Mouse (Mus musculus): ENCODE results near the gene Rnaseh1. TPM values are rescaled to one million over a fixed set of nuclear protein-coding genes. Genes with fewer than 3 reads are reported as not detected.
A peak's percentile ranks its signal among the peaks of the same experiment; 100 is the strongest.

Gene Rnaseh1
- polyA plus RNA-seq (2015; fragmentation: Nextera tagmentation; extraction: Ambion mirVana) = 23.9 and 25.8 TPM in 2 replicates

- Histone ChIP-seq H3K27ac (replicated peaks) (peak within 1 kb of the TSS; percentile 82), H3K4me3 (peak within 1 kb of the TSS; percentile 89), H3K4me2 (peak within 1 kb of the TSS; percentile 91), H3K27me3 (peaks cover 3% of the 10 kb centered on the region; the same call in 1 of the 2 replicates), H3K9ac (peak within 1 kb of the TSS; percentile 84), H3K4me1 (replicated peaks) (peaks cover 18% of the 10 kb centered on the region), H3K9me3 (no peaks in the 10 kb centered on the region), H3K36me3 (peaks cover 20% of the 10 kb centered on the region)
- 2% methylated on average over 52 of the region's 52 CpGs for WGBS
- ATAC-seq (ENCODE audit: low read depth) = peak; percentile 93
These were observed at the start of gene Rnaseh1 for GRCm38 (mm10) chr12:28649141-28650110. Gene Rnaseh1, plus strand, starts transcription at chr12:28649602.

- H3K4me2 ChIP-seq = no peak overlapping the region
- ATAC-seq (ENCODE audit: low read depth) = no peak
- no peaks in the 10 kb centered on the region for H3K27me3 ChIP-seq
- H3K27ac ChIP-seq (replicated peaks) = no peak overlapping the region
- WGBS = 18% methylated on average over 4 of the region's 4 CpGs
- peaks cover 28% of the 10 kb centered on the region for H3K4me1 ChIP-seq (replicated peaks)
- H3K36me3 ChIP-seq = no peaks in the 10 kb centered on the region
- no peak overlapping the region for H3K9ac ChIP-seq
- H3K4me3 ChIP-seq = no peak overlapping the region
- no peaks in the 10 kb centered on the region for H3K9me3 ChIP-seq
These were observed 47.1 kb upstream of the Rnaseh1 start for GRCm38 (mm10) chr12:28602259-28602658.

DNA sequence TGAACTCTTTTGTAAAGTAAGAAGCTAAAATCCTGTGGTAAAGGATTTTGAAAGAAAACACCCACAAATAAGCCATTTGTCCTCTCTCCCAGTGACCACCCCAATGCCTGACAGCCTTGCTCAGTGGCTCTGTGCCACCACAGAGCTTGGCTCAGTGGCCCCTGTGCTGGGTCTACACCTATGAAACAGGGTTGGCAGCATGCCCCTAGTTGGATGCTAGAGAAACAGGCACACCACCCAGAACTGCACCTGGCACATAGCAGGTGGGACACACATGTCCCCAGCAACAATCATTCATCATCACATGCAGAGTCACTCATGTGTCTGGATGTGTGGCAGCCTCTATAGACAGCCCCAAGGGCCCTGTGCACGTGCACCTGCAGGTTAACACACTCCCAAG lies 45.9 kb upstream of the Rnaseh1 start:
- H3K4me1 ChIP-seq (replicated peaks) = peaks cover 30% of the 10 kb centered on the region
- no peak overlapping the region for H3K27ac ChIP-seq (replicated peaks)
- H3K27me3 ChIP-seq = no peaks in the 10 kb centered on the region
- no peak overlapping the region for H3K4me2 ChIP-seq
- no peak overlapping the region for H3K9ac ChIP-seq
- no peak for ATAC-seq (ENCODE audit: low read depth)
- H3K9me3 ChIP-seq = no peaks in the 10 kb centered on the region
- no peak overlapping the region for H3K4me3 ChIP-seq
- 53% methylated on average over 1 of the region's 1 CpGs for WGBS
- H3K36me3 ChIP-seq = no peaks in the 10 kb centered on the region

GRCm38 (mm10) chr12:28607546-28608305 lies 41.7 kb upstream of the Rnaseh1 start:
- H3K9ac ChIP-seq = peak overlapping the region; percentile 41
- peaks cover 20% of the 10 kb centered on the region for H3K4me1 ChIP-seq (replicated peaks)
- peak overlapping the region; percentile 35 for H3K4me2 ChIP-seq
- no peaks in the 10 kb centered on the region for H3K36me3 ChIP-seq
- H3K27ac ChIP-seq (replicated peaks) = peak overlapping the region; percentile 87
- no peaks in the 10 kb centered on the region for H3K9me3 ChIP-seq
- ATAC-seq (ENCODE audit: low read depth) = peak; percentile 76
- no peaks in the 10 kb centered on the region for H3K27me3 ChIP-seq
- WGBS = 38% methylated on average over 17 of the region's 17 CpGs
- peak overlapping the region; percentile 1; the same call in 1 of the 2 replicates for H3K4me3 ChIP-seq

DNA sequence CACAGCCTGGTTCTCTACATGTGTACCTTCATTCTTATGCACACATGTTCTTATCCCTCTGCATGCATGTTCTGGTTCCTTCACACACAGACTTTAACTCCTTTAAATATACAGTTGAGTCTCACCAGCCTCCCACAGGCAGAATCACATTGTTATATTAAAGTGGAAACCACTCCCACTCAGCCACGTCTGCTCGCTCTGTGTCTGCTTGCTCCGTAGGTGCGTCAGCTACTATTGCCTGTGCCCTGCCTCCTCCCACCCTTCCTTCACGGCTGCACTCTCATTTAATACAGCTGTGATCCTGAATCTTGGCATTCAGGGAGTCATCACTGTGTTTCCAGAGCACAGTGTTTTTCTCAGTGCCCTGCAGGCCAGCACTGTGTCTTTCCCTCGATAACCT lies 37.0 kb upstream of the Rnaseh1 start:
- no peak overlapping the region for H3K4me2 ChIP-seq
- H3K4me1 ChIP-seq (replicated peaks) = peaks cover 16% of the 10 kb centered on the region
- H3K27me3 ChIP-seq = no peaks in the 10 kb centered on the region
- WGBS = 66% methylated on average over 6 of the region's 6 CpGs
- H3K4me3 ChIP-seq = no peak overlapping the region
- H3K9me3 ChIP-seq = no peaks in the 10 kb centered on the region
- H3K9ac ChIP-seq = no peak overlapping the region
- H3K36me3 ChIP-seq = no peaks in the 10 kb centered on the region
- H3K27ac ChIP-seq (replicated peaks) = no peak overlapping the region
- ATAC-seq (ENCODE audit: low read depth) = no peak

GRCm38 (mm10) chr12:28614401-28614800 lies 35.0 kb upstream of the Rnaseh1 start:
- H3K27ac ChIP-seq (replicated peaks) = no peak overlapping the region
- 0 out of 2 replicates have a peak, but pooled peaks cover 3% of the 10 kb centered on the region for H3K4me1 ChIP-seq (replicated peaks)
- H3K36me3 ChIP-seq = no peaks in the 10 kb centered on the region
- H3K4me2 ChIP-seq = no peak overlapping the region
- no peaks in the 10 kb centered on the region for H3K9me3 ChIP-seq
- WGBS = 82% methylated on average over 7 of the region's 7 CpGs
- H3K4me3 ChIP-seq = no peak overlapping the region
- ATAC-seq (ENCODE audit: low read depth) = no peak
- no peak overlapping the region for H3K9ac ChIP-seq
- no peaks in the 10 kb centered on the region for H3K27me3 ChIP-seq

- WGBS = 61% methylated on average over 4 of the region's 4 CpGs
- ATAC-seq (ENCODE audit: low read depth) = no peak
- no peak overlapping the region for H3K9ac ChIP-seq
These were observed 32.1 kb upstream of the Rnaseh1 start for GRCm38 (mm10) chr12:28617297-28617696.

DNA sequence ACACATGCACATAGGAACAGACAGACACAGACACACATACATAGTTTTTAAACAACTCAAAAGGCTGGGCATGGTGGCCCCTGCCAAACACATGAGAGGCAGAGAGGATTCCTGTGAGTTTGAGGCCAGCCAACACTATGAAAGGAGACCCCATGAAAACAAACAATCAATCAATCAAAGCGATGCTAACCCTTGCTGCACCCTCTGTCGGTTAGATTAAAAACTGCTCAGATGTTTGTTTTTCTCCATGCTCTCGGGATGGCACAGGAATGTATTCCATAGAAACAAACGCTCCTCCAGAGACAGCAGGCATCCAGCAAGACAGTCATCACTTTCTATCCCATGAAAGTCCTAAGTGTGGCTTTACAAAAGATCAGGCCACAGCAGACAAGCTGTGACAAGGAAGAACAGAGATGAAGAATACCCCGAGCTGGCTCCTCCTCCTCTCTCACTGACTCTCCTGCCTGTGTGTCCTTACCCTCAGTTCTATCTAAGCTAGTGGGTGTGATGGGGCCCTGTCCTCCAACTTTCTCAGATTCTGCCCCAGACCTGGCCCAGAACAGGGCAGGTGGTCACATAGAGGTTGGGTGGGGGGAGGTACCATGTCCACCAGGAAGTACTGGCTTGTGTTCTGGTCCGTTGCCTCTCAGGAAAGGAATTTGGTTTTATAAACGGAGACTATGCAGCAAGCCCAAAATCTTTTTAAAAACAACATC lies 27.8 kb upstream of the Rnaseh1 start:
- no peak for ATAC-seq (ENCODE audit: low read depth)
- Histone ChIP-seq H3K36me3 (no peaks in the 10 kb centered on the region), H3K9ac (no peak overlapping the region), H3K4me3 (no peak overlapping the region), H3K9me3 (no peaks in the 10 kb centered on the region), H3K27ac (replicated peaks) (no peak overlapping the region), H3K4me1 (replicated peaks) (peaks cover 9% of the 10 kb centered on the region; the same call in 1 of the 2 replicates), H3K4me2 (no peak overlapping the region), H3K27me3 (no peaks in the 10 kb centered on the region)
- WGBS = 41% methylated on average over 7 of the region's 7 CpGs

More at GRCm38 (mm10) chr12:28617297-28617696, 32.1 kb upstream of the Rnaseh1 start:
- Histone ChIP-seq H3K4me3 (no peak overlapping the region), H3K27me3 (no peaks in the 10 kb centered on the region), H3K36me3 (no peaks in the 10 kb centered on the region), H3K4me1 (replicated peaks) (peaks cover 12% of the 10 kb centered on the region; the same call in 1 of the 2 replicates), H3K9me3 (no peaks in the 10 kb centered on the region), H3K4me2 (no peak overlapping the region), H3K27ac (replicated peaks) (no peak overlapping the region)

- Histone ChIP-seq H3K27ac (replicated peaks) (no peak overlapping the region), H3K36me3 (no peaks in the 10 kb centered on the region), H3K27me3 (no peaks in the 10 kb centered on the region), H3K4me1 (replicated peaks) (peaks cover 9% of the 10 kb centered on the region; the same call in 1 of the 2 replicates), H3K4me2 (no peak overlapping the region), H3K9me3 (no peaks in the 10 kb centered on the region), H3K9ac (no peak overlapping the region), H3K4me3 (no peak overlapping the region)
- 52% methylated on average over 5 of the region's 5 CpGs for WGBS
- ATAC-seq (ENCODE audit: low read depth) = no peak
These were observed 27.3 kb upstream of the Rnaseh1 start for GRCm38 (mm10) chr12:28622167-28622532.

- no peak overlapping the region for H3K9ac ChIP-seq
- H3K9me3 ChIP-seq = no peaks in the 10 kb centered on the region
- no peak overlapping the region for H3K4me3 ChIP-seq
- ATAC-seq (ENCODE audit: low read depth) = no peak
- peaks cover 9% of the 10 kb centered on the region; the same call in 1 of the 2 replicates for H3K4me1 ChIP-seq (replicated peaks)
- H3K27ac ChIP-seq (replicated peaks) = no peak overlapping the region
- H3K36me3 ChIP-seq = no peaks in the 10 kb centered on the region
- H3K4me2 ChIP-seq = no peak overlapping the region
- WGBS = 82% methylated on average over 1 of the region's 1 CpGs
- no peaks in the 10 kb centered on the region for H3K27me3 ChIP-seq
These were observed 26.8 kb upstream of the Rnaseh1 start for GRCm38 (mm10) chr12:28622641-28623040.

- H3K4me1 ChIP-seq (replicated peaks) = peaks cover 9% of the 10 kb centered on the region; the same call in 1 of the 2 replicates
- ATAC-seq (ENCODE audit: low read depth) = no peak
- no peak within 1 kb of the TSS for H3K4me3 ChIP-seq
- no peak within 1 kb of the TSS for H3K9ac ChIP-seq
- no peak within 1 kb of the TSS for H3K27ac ChIP-seq (replicated peaks)
- peaks cover 4% of the 10 kb centered on the region; the same call in 1 of the 2 replicates for H3K36me3 ChIP-seq
- WGBS = 67% methylated on average over 5 of the region's 5 CpGs
- no peaks in the 10 kb centered on the region for H3K27me3 ChIP-seq
- no peaks in the 10 kb centered on the region for H3K9me3 ChIP-seq
- no peak within 1 kb of the TSS for H3K4me2 ChIP-seq
These were observed 26.2 kb upstream of the Rnaseh1 start, which contains the start of gene Colec11 for GRCm38 (mm10) chr12:28623195-28623594. Gene Colec11, minus strand, starts transcription at chr12:28623377.

Measured in neural tube, embryonic 13.5 days (tissue).